Mouse (Mus musculus) mesoderm, embryonic 11.5 days (tissue): ENCODE data around the gene Rpl9-ps1.

Experiments used
- DNase-seq: peaks from one replicate; pipeline ENCODE4 v3.0.0-alpha.2; 2012; ENCODE audit warnings: low read depth, low spot score

The Rpl9-ps1 gene

GRCm38 (mm10) chr11:83623586-83623985, 21.8 kb downstream of the Rpl9-ps1 start:
- no peak for DNase-seq

- DNase-seq, result no peak
Measured at GRCm38 (mm10) chr11:83619037-83619436, 26.4 kb downstream of the Rpl9-ps1 start.

- DNase-seq, result no peak
Measured at GRCm38 (mm10) chr11:83618238-83618637, 27.2 kb downstream of the Rpl9-ps1 start.

- DNase-seq, result no peak
Measured at GRCm38 (mm10) chr11:83616586-83616985, 28.8 kb downstream of the Rpl9-ps1 start.

- DNase-seq, result no peak
Measured at GRCm38 (mm10) chr11:83610900-83611299, 34.5 kb downstream of the Rpl9-ps1 start.

GRCm38 (mm10) chr11:83606396-83606795, 39.0 kb downstream of the Rpl9-ps1 start:
- no peak for DNase-seq

GRCm38 (mm10) chr11:83605535-83605934, 39.9 kb downstream of the Rpl9-ps1 start:
- no peak for DNase-seq

GRCm38 (mm10) chr11:83604698-83605097, 40.7 kb downstream of the Rpl9-ps1 start:
- DNase-seq, result no peak

- no peak for DNase-seq
Measured at GRCm38 (mm10) chr11:83603399-83603798, 42.0 kb downstream of the Rpl9-ps1 start.

GRCm38 (mm10) chr11:83600576-83600975, 44.8 kb downstream of the Rpl9-ps1 start:
- DNase-seq, result no peak

- DNase-seq, result no peak
Measured at GRCm38 (mm10) chr11:83598991-83599390, 46.4 kb downstream of the Rpl9-ps1 start.

- DNase-seq, result no peak
Measured at GRCm38 (mm10) chr11:83598207-83598837, 47.1 kb downstream of the Rpl9-ps1 start.

- no peak for DNase-seq
Measured at GRCm38 (mm10) chr11:83597796-83598195, 47.6 kb downstream of the Rpl9-ps1 start.

GRCm38 (mm10) chr11:83595669-83596455, 49.6 kb downstream of the Rpl9-ps1 start:
- DNase-seq, result no peak
